Mouse (Mus musculus) megakaryocyte, embryonic 14.5 days (primary cell): ENCODE data around the gene Ndufab1. TPM values are rescaled to one million over a fixed set of nuclear protein-coding genes. Genes with fewer than 3 reads are reported as not detected.

Experiments
- H3K27me3 ChIP-seq: replicated peaks from 2 replicates; pipeline ENCODE3; 2012; ENCODE audit warnings: inconsistent platforms
- H3K36me3 ChIP-seq: replicated peaks from 2 replicates; pipeline ENCODE3; 2012; ENCODE audit warnings: low read length, inconsistent platforms, mixed read lengths
- H3K4me1 ChIP-seq: 2 replicates; pipeline ENCODE4 v1.6.1; 2012; ENCODE audit warnings: inconsistent platforms
- H3K4me3 ChIP-seq: replicated peaks from 2 replicates; pipeline ENCODE3; 2012; ENCODE audit warnings: moderate library complexity, mild to moderate bottlenecking, inconsistent platforms
- H3K9me3 ChIP-seq: 2 replicates; pipeline ENCODE4 v1.6.1; 2012; ENCODE audit warnings: inconsistent platforms
- FLI1 ChIP-seq: IDR thresholded peaks from 2 replicates; pipeline ENCODE4 v1.6.1; 2012; ENCODE audit warnings: low read length, inconsistent platforms, mixed read lengths
- GATA1 ChIP-seq: IDR thresholded peaks from 3 replicates; pipeline ENCODE4 v1.6.1; 2012; ENCODE audit warnings: mixed read lengths, low read length, inconsistent platforms, borderline replicate concordance
- polyA plus RNA-seq: library from polyadenylated mRNA; stranded (reverse); fragments of >175 nt; gene quantifications from 2 replicates; pipeline ENCODE4 v1.2.3, GENCODE M21; 2012; ENCODE audit warnings: low replicate concordance; ENCODE audit not compliant: insufficient read depth

Gene Ndufab1
- polyA plus RNA-seq, 1 experiment, result 847 TPM

GRCm38 (mm10) chr7:122074374-122074773, 27.3 kb downstream of the Ndufab1 start:
- TF ChIP-seq GATA1, result no peak
- TF ChIP-seq FLI1, result no peak
- H3K9me3 ChIP-seq, result no peaks in the 10 kb centered on the region

GRCm38 (mm10) chr7:122067517-122068381, 33.9 kb downstream of the Ndufab1 start:
- TF ChIP-seq GATA1, result no peak
- TF ChIP-seq FLI1, result no peak
- Histone ChIP-seq H3K4me1 (peaks cover 71% of the 10 kb centered on the region), H3K9me3 (no peaks in the 10 kb centered on the region), H3K27me3 (no peaks in the 10 kb centered on the region), H3K36me3 (peaks cover 46% of the 10 kb centered on the region), H3K4me3 (peak overlapping the region; percentile 99)

More at GRCm38 (mm10) chr7:122074374-122074773, 27.3 kb downstream of the Ndufab1 start:
- Histone ChIP-seq H3K4me1 (peaks cover 46% of the 10 kb centered on the region), H3K36me3 (peaks cover 94% of the 10 kb centered on the region), H3K4me3 (no peak overlapping the region), H3K27me3 (no peaks in the 10 kb centered on the region)

- peak within 1 kb of the TSS; percentile 99 for H3K4me3 ChIP-seq
- TF ChIP-seq GATA1, result no peak
- no peak for TF ChIP-seq FLI1
- H3K4me1 ChIP-seq, result peaks cover 68% of the 10 kb centered on the region
- peaks cover 45% of the 10 kb centered on the region for H3K36me3 ChIP-seq
- H3K9me3 ChIP-seq, result no peaks in the 10 kb centered on the region
- no peaks in the 10 kb centered on the region for H3K27me3 ChIP-seq
Measured at GRCm38 (mm10) chr7:122066945-122067516, 34.7 kb downstream of the Ndufab1 start, which contains the start of the genes Ubfd1 and Ears2. Gene Ubfd1 (plus strand): TSS chr7:122067175. Gene Ears2 (minus strand): TSS chr7:122067263.

- H3K27me3 ChIP-seq, result no peaks in the 10 kb centered on the region
- peak overlapping the region; percentile 99 for H3K4me3 ChIP-seq
- H3K36me3 ChIP-seq, result peaks cover 41% of the 10 kb centered on the region
- peaks cover 61% of the 10 kb centered on the region for H3K4me1 ChIP-seq
- TF ChIP-seq GATA1, result no peak
- TF ChIP-seq FLI1, result no peak
- H3K9me3 ChIP-seq, result no peaks in the 10 kb centered on the region
Measured at GRCm38 (mm10) chr7:122066102-122066944, 35.4 kb downstream of the Ndufab1 start.

GRCm38 (mm10) chr7:122065656-122066055, 36.0 kb downstream of the Ndufab1 start:
- H3K36me3 ChIP-seq, result peaks cover 41% of the 10 kb centered on the region
- TF ChIP-seq FLI1, result no peak
- TF ChIP-seq GATA1, result no peak
- peak overlapping the region; percentile 99 for H3K4me3 ChIP-seq
- H3K27me3 ChIP-seq, result no peaks in the 10 kb centered on the region
- H3K9me3 ChIP-seq, result no peaks in the 10 kb centered on the region
- peaks cover 55% of the 10 kb centered on the region for H3K4me1 ChIP-seq

GRCm38 (mm10) chr7:122056633-122057032, 45.1 kb downstream of the Ndufab1 start:
- Histone ChIP-seq H3K4me3 (no peak overlapping the region), H3K4me1 (peaks cover 6% of the 10 kb centered on the region; the same call in 1 of the 2 replicates), H3K27me3 (no peaks in the 10 kb centered on the region), H3K9me3 (peaks cover 6% of the 10 kb centered on the region; the same call in 1 of the 2 replicates), H3K36me3 (peaks cover 69% of the 10 kb centered on the region)
- no peak for TF ChIP-seq FLI1
- no peak for TF ChIP-seq GATA1

GRCm38 (mm10) chr7:122050834-122051233, 50.9 kb downstream of the Ndufab1 start:
- peaks cover 38% of the 10 kb centered on the region for H3K4me1 ChIP-seq
- H3K36me3 ChIP-seq, result peaks cover 50% of the 10 kb centered on the region
- H3K27me3 ChIP-seq, result no peaks in the 10 kb centered on the region
- no peak overlapping the region for H3K4me3 ChIP-seq
- H3K9me3 ChIP-seq, result no peaks in the 10 kb centered on the region
- TF ChIP-seq FLI1, result no peak
- no peak for TF ChIP-seq GATA1

- peaks cover 40% of the 10 kb centered on the region for H3K36me3 ChIP-seq
Measured at GRCm38 (mm10) chr7:122048191-122048590, 53.5 kb downstream of the Ndufab1 start.

GRCm38 (mm10) chr7:122046813-122047212, 54.9 kb downstream of the Ndufab1 start:
- Histone ChIP-seq H3K4me1 (peaks cover 69% of the 10 kb centered on the region), H3K27me3 (no peaks in the 10 kb centered on the region), H3K36me3 (peaks cover 49% of the 10 kb centered on the region), H3K9me3 (no peaks in the 10 kb centered on the region), H3K4me3 (peak overlapping the region; percentile 38)
- TF ChIP-seq FLI1, result no peak
- TF ChIP-seq GATA1, result no peak

More at GRCm38 (mm10) chr7:122048191-122048590, 53.5 kb downstream of the Ndufab1 start:
- no peaks in the 10 kb centered on the region for H3K27me3 ChIP-seq
- peak overlapping the region; percentile 8 for H3K4me3 ChIP-seq
- H3K9me3 ChIP-seq, result no peaks in the 10 kb centered on the region
- peaks cover 62% of the 10 kb centered on the region for H3K4me1 ChIP-seq
- TF ChIP-seq FLI1, result no peak
- no peak for TF ChIP-seq GATA1
